Mouse (Mus musculus): ENCODE measurements around the gene Olfr922. TPM values are rescaled to one million over a fixed set of nuclear protein-coding genes. Genes with fewer than 3 reads are reported as not detected.

Gene Olfr922
- not detected for total RNA-seq (2021)
- long read RNA-seq, experiment 1: 0 reads
- long read RNA-seq, experiment 2: 0 reads

DNA sequence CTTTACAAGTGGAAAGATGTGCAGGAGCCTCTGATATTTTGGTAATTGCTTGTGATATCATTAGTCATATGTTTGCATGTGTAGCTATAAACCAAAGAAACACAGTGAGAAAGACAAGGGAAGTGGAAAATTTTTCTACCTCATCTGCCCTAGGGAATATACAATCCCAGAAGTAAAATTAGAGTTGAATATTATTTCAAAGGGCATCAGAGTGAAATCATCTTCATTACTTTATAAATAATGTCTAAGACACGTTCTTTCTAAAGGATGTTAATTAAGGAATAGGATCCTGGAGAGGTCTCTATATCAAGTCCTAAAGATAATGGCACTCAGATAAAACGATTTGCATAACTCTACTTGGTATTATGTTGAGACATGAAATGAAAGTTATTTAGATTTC, at the start of gene Olfr922:
Gene Olfr922 (plus strand): TSS at position 301 of the 400 bp plus-strand sequence.
- no peak for DNase-seq
- intact Hi-C loops (cut with DNase I): no loop called here

DNA sequence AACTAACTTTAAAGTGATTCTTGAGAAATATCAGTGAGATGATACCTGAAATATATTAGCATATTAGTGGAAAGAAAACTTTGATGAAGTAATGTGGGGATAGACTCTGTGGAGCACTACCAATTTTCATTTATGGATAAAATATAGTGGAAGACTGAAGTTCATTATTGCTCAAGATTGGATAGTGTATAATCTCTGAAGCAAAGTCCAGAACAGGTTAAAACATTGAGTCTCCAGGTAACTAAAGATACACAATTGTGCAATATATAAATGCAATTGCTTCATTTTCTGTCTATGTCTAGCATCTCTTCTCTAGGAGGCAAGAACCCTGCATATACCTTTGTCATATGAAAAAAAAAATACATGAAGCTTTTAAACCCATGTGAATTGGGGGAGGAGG, 41.6 kb upstream of the Olfr922 start, which contains the start of gene Olfr921:
Gene Olfr921 (plus strand): TSS at position 301 of the 400 bp plus-strand sequence.
- no peak for DNase-seq
- intact Hi-C loops (cut with DNase I): no loop called here

DNA sequence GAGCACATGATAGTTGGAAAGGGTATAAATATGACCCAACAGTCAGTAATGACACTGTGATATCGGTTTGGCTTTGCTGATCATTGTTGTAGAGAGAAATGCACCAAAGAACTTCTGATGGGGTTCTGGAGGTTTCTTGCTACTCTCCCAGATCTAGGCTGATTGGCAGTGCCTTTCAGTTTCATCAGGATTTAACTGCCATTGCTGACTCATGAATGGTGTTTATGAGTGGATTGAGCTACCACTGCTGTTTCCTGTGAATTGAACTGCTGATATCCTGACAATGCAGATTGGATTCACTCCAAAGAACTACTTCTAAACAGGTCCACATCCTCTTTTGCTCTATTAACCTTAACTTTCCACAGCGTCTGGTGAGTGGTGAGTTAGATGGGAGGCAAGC, 21.7 kb upstream of the Olfr922 start:
- intact Hi-C loops (cut with DNase I): no loop called here
- no peak for DNase-seq

DNA sequence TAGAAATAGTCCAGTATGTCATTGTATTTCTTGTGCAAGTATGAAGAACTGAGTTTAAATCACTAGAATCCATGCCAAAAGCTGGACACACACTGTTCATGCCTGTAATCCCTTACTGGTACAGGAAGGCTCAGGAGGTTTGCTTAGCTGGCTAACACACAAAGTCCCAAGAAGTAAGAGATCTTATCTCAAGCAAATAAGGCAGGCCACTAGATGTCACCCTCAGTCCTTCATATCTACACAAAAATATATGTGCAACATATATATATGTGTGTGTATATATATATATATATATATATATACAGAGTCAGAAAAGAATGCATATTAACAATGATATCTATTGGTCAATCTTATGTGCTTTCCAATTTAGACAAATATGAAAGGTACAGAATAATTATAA, 8.7 kb upstream of the Olfr922 start:
- intact Hi-C loops (cut with DNase I): no loop called here
- DNase-seq: no peak

DNA sequence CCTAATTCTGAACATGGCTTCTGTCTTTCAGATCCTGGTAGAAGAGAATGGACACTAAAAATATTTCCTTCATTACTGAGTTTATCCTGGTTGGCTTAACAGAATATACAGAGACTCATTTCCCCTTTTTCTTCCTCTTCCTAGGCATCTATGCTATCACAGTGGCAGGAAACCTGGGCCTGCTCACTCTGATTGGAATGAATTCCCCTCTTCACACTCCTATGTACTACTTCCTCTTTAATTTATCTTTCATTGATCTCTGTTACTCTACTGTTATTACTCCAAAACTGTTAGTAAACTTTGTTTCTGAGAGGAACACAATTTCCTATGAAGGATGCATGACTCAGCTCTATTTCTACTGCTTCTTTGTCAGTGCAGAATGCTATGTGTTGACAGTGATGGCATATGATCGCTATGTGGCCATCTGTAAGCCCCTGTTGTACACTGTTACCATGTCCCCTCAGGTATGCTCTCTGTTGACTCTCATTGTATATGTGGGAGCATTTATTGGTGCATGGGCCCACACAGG, 1.1 kb downstream of the Olfr922 start:
- intact Hi-C loops (cut with DNase I): no loop called here
- DNase-seq: no peak

DNA sequence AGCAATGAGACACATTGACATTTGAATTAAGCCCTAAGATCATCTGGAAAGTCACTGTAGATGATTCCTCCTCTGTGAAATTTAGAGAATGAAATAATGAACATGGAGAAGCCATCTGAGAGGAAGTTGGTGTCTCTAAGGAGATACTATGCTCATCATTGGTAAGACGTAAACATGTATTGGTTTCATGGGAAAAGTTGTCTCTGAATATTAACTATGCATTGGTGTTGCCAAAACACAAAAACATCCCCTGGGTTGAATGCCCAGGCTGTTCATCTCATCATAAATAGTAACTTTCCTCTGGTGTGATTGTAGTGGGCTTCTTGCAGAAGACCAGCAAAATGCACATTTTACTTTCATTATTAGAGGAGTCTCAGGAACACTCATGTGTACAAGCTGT, 11.8 kb downstream of the Olfr922 start, which contains the start of gene Olfr923:
Gene Olfr923 (plus strand): TSS at position 301 of the 400 bp plus-strand sequence.
- DNase-seq: no peak
- intact Hi-C loops (cut with DNase I): no loop called here

DNA sequence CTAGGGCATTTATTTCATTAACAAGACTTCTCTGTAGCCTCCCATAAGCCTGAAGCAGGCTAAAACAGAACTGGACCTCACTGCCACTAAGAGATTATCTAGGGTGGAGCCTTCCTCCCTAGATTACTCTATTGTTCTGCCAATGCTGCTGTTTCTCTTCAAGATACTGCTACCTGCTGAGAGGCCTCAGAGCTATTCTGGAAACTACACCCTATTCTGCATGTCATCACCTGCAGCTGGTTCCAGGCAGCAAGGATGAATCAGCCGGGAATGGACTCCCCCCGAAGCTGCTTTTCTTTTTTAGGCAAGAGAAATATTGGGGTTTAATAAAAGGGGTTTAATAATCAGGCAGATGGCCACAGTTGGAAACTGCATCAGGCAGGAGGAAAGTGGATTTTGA, 18.6 kb downstream of the Olfr922 start:
- intact Hi-C loops (cut with DNase I): no loop called here
- no peak for DNase-seq

DNA sequence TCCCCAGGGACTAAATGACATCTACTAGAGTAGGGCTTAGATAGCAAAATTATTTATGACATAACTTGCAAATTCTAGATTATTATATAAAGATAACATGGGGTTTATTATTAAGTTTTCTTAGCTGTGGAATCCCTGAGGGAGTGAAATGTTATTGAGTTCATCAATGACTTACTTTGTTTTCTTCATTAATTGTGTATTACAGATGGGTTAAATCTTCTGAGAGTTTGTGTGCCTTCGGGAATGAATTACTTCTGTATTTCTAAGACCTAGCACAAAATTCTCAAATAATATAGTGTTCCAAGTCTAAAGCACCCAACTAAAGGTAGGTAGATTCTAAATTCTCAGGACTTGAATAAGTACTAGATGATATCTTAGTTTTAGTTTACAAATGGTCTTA, 29.7 kb downstream of the Olfr922 start, which contains the start of gene Olfr924:
Gene Olfr924 (plus strand): TSS at position 301 of the 400 bp plus-strand sequence.
- no peak for DNase-seq
- intact Hi-C loops (cut with DNase I): no loop called here

DNA sequence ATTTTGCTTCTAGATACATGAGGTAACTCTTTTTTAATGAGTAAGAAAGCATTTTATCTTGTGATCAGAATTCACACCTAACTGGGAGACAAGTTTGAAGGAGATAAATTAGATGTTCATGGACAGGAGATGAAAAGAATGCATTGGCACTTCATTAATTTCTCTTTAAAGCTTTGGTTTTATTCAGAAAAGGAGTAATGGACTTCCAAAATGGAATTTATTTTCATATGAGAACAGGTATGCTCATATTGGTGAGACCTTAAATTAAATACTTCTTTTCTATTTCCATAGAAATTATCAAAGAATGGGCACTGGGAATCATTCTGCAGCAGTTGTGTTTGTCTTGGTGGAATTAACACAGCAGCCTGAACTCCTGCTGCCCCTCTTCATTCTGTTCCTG, 40.3 kb downstream of the Olfr922 start, which contains the start of gene Olfr26:
Gene Olfr26 (plus strand): TSS at position 301 of the 400 bp plus-strand sequence.
- intact Hi-C loops (cut with DNase I): no loop called here
- no peak for DNase-seq

Other genes with a start within 250 kb of the Olfr922 start
- gene Olfr912, start 234.4 kb upstream of the Olfr922 start, total RNA-seq (2021): not detected
- not detected for gene Olfr913, start 221.9 kb upstream of the Olfr922 start, total RNA-seq (2021)
- gene Olfr914, start 209.5 kb upstream of the Olfr922 start, total RNA-seq (2021): not detected
- gene Olfr916, start 154.7 kb upstream of the Olfr922 start, total RNA-seq (2021): not detected
- not detected for gene Olfr917, start 148.8 kb upstream of the Olfr922 start, total RNA-seq (2021)
- not detected for gene Olfr918, start 140.0 kb upstream of the Olfr922 start, total RNA-seq (2021)
- not detected for gene Olfr919, start 110.9 kb upstream of the Olfr922 start, total RNA-seq (2021)
- 10 to 100 TPM; 12.3 to 14.1 TPM for gene Vwa5a, start 96.3 kb upstream of the Olfr922 start, total RNA-seq (2021)
- under 1 TPM in 1 of 2 experiments, not detected in 1; 0.05 TPM for gene Olfr920, start 62.3 kb upstream of the Olfr922 start, total RNA-seq (2021)
- gene Olfr921, start 41.5 kb upstream of the Olfr922 start, total RNA-seq (2021): not detected
- gene Olfr923, start 11.9 kb downstream of the Olfr922 start, total RNA-seq (2021): not detected
- gene Olfr924, start 29.8 kb downstream of the Olfr922 start, total RNA-seq (2021): not detected
- not detected for gene Olfr26, start 40.4 kb downstream of the Olfr922 start, total RNA-seq (2021)
- gene Olfr926, start 62.5 kb downstream of the Olfr922 start, total RNA-seq (2021): not detected
- not detected for gene Olfr930, start 115.2 kb downstream of the Olfr922 start, total RNA-seq (2021)
- gene Olfr933, start 157.7 kb downstream of the Olfr922 start, total RNA-seq (2021): not detected
- gene Olfr934, start 173.7 kb downstream of the Olfr922 start, total RNA-seq (2021): not detected
- gene Olfr935, start 185.1 kb downstream of the Olfr922 start, total RNA-seq (2021): not detected
- not detected for gene Olfr146, start 208.8 kb downstream of the Olfr922 start, total RNA-seq (2021)

Measured in gastrocnemius, postnatal 36 days (tissue).